Mouse (Mus musculus): Measurements from ENCODE around the gene Npr2. TPM values are rescaled to one million over a fixed set of nuclear protein-coding genes. Genes with fewer than 3 reads are reported as not detected.

The Npr2 gene
- total and polyA plus RNA-seq, 3 experiments: 0.38 to 0.49 TPM; not detected in 1

GRCm38 (mm10) chr4:43666412-43666811 lies 34.7 kb downstream of the Npr2 start:
- in situ Hi-C loops (cut with MboI; ENCODE audit: low pct_ligation_motif_present, low pct_unique_long_range_greater_than_20kb, low sequenced_read_pairs): no loop called here
- Histone ChIP-seq H3K9ac (ENCODE audit: insufficient read depth, low read depth) (no peak overlapping the region), H3K9me3 (replicated peaks; ENCODE audit: low read length) (no peaks in the 10 kb centered on the region), H3K36me3 (replicated peaks in 1 of 2; ENCODE audit: control insufficient read depth in 1 of 2, insufficient read depth in 1 of 2, low read length in 1 of 2) (no peaks in the 10 kb centered on the region), H3K27ac (ENCODE audit: insufficient read depth, low read depth) (no peak overlapping the region), H3K79me2 (replicated peaks; ENCODE audit: control insufficient read depth, extremely low read depth, insufficient read depth, poor library complexity, severe bottlenecking) (no peaks in the 10 kb centered on the region), H3K4me2 (ENCODE audit: insufficient read depth, low read depth, poor library complexity, severe bottlenecking) (no peak overlapping the region), H3K27me3 (replicated peaks) (peaks cover 92% of the 10 kb centered on the region), H3K4me3 (replicated peaks in 1 of 3; ENCODE audit: low read depth in 2 of 3, low read length in 2 of 3, poor library complexity in 1 of 3) (no peak overlapping the region), H3K4me1 (ENCODE audit: control insufficient read depth in 1 of 2, insufficient read depth in 2 of 2) (peaks cover 0 to 10% of the 10 kb centered on the region in 2 experiments; a peak in 3 of 4 replicates)
- no peak for TF ChIP-seq SIN3A (IDR thresholded peaks at IDR 0.05; ENCODE audit: low read length)
- TF ChIP-seq MEF2A (IDR thresholded peaks at IDR 0.05; ENCODE audit: borderline replicate concordance, low read depth, low read length): no peak
- peak; percentile 74 for TF ChIP-seq SMC3 (IDR thresholded peaks at IDR 0.05; ENCODE audit: low read depth, low read length)
- TF ChIP-seq ZC3H11A (IDR thresholded peaks at IDR 0.05; ENCODE audit: low read depth, low read length): no peak
- no peak for TF ChIP-seq ZKSCAN1 (IDR thresholded peaks at IDR 0.05; ENCODE audit: borderline replicate concordance, low read depth, low read length)
- peak; percentile 53 to 67 for TF ChIP-seq CTCF (conservative IDR thresholded peaks at IDR 0.05 in 1 of 2, IDR thresholded peaks at IDR 0.05 in 1 of 2; ENCODE audit: low read depth in 2 of 2, low read length in 2 of 2)
- TF ChIP-seq RAD21 (IDR thresholded peaks at IDR 0.05; ENCODE audit: low read depth, low read length): peak; percentile 48
- no peak for DNase-seq (ENCODE audit: extremely low read depth)
- dilution Hi-C loops (cut with MboI; ENCODE audit: extremely low pct_ligation_motif_present, extremely low pct_unique_long_range_greater_than_20kb, low sequenced_read_pairs): no loop called here

- peak within 1 kb of the TSS; percentile 82 for H3K4me2 ChIP-seq (ENCODE audit: insufficient read depth, low read depth, poor library complexity, severe bottlenecking)
- H3K4me1 ChIP-seq (ENCODE audit: control insufficient read depth in 1 of 2, insufficient read depth in 2 of 2): peaks cover 0 to 10% of the 10 kb centered on the region in 2 experiments; a peak in 3 of 4 replicates
- H3K4me3 ChIP-seq (replicated peaks in 1 of 3; ENCODE audit: low read depth in 2 of 3, low read length in 2 of 3, poor library complexity in 1 of 3): peak within 1 kb of the TSS; percentile 37 to 59 (median 54)
- peak within 1 kb of the TSS; percentile 67 for H3K9ac ChIP-seq (ENCODE audit: insufficient read depth, low read depth)
- DNase-seq (ENCODE audit: extremely low read depth): peak; percentile 72
- no peaks in the 10 kb centered on the region for H3K9me3 ChIP-seq (replicated peaks; ENCODE audit: low read length)
- H3K27ac ChIP-seq (ENCODE audit: insufficient read depth, low read depth): no peak within 1 kb of the TSS
- dilution Hi-C loops (cut with MboI; ENCODE audit: extremely low pct_ligation_motif_present, extremely low pct_unique_long_range_greater_than_20kb, low sequenced_read_pairs): no loop called here
- no peaks in the 10 kb centered on the region for H3K79me2 ChIP-seq (replicated peaks; ENCODE audit: control insufficient read depth, extremely low read depth, insufficient read depth, poor library complexity, severe bottlenecking)
- peaks cover 87% of the 10 kb centered on the region for H3K27me3 ChIP-seq (replicated peaks)
- TF ChIP-seq MYC (IDR thresholded peaks at IDR 0.05; ENCODE audit: low read depth, low read length) (no peak), ZC3H11A (IDR thresholded peaks at IDR 0.05; ENCODE audit: low read depth, low read length) (no peak), HCFC1 (IDR thresholded peaks at IDR 0.05; ENCODE audit: low read depth, low read length) (no peak), CHD1 (IDR thresholded peaks at IDR 0.05; ENCODE audit: low read depth, low read length) (no peak), ZMIZ1 (IDR thresholded peaks at IDR 0.05; ENCODE audit: low read depth, low read length) (peak; percentile 72; the same call in 1 of the 2 replicates), ETS1 (conservative IDR thresholded peaks at IDR 0.05; ENCODE audit: low read depth, low read length) (no peak), PAX5 (IDR thresholded peaks at IDR 0.05; ENCODE audit: low read length) (no peak), POLR2AphosphoS2 (IDR thresholded peaks at IDR 0.05; ENCODE audit: low read depth, low read length) (no peak), SMC3 (IDR thresholded peaks at IDR 0.05; ENCODE audit: low read depth, low read length) (no peak), POLR2A (IDR thresholded peaks at IDR 0.05; ENCODE audit: low read depth, low read length) (peak; percentile 60), ELF1 (IDR thresholded peaks at IDR 0.05; ENCODE audit: low read depth, low read length) (no peak; the same call in 1 of the 2 replicates), JUN (IDR thresholded peaks at IDR 0.05; ENCODE audit: insufficient read depth, low read depth, low read length) (no peak), MAZ (IDR thresholded peaks at IDR 0.05; ENCODE audit: low read depth, low read length) (no peak), USF1 (IDR thresholded peaks at IDR 0.05; ENCODE audit: low read depth, low read length) (no peak), RAD21 (IDR thresholded peaks at IDR 0.05; ENCODE audit: low read depth, low read length) (no peak), SIN3A (IDR thresholded peaks at IDR 0.05; ENCODE audit: low read length) (no peak), ZKSCAN1 (IDR thresholded peaks at IDR 0.05; ENCODE audit: borderline replicate concordance, low read depth, low read length) (no peak), MEF2A (IDR thresholded peaks at IDR 0.05; ENCODE audit: borderline replicate concordance, low read depth, low read length) (no peak), BHLHE40 (IDR thresholded peaks at IDR 0.05; ENCODE audit: low read depth, low read length) (peak; percentile 20; the same call in 1 of the 2 replicates), MAX (IDR thresholded peaks at IDR 0.05; ENCODE audit: low read length) (no peak), TBP (conservative IDR thresholded peaks at IDR 0.05; ENCODE audit: low read depth, low read length) (no peak), EP300 (IDR thresholded peaks at IDR 0.05; ENCODE audit: low read length) (no peak), NRF1 (IDR thresholded peaks at IDR 0.05; ENCODE audit: low read depth, low read length) (peak; percentile 44; the same call in 1 of the 2 replicates), USF2 (conservative IDR thresholded peaks at IDR 0.05; ENCODE audit: low read depth, low read length) (no peak), JUND (conservative IDR thresholded peaks at IDR 0.05; ENCODE audit: low read depth, low read length) (no peak), NELFE (IDR thresholded peaks at IDR 0.05; ENCODE audit: low read depth, low read length) (0 out of 2 replicates have a peak, but pooled peaks have one; percentile 17), MAFK (IDR thresholded peaks at IDR 0.05; ENCODE audit: insufficient replicate concordance, low read length) (no peak), TCF12 (IDR thresholded peaks at IDR 0.05; ENCODE audit: low read depth, low read length) (0 out of 2 replicates have a peak, but pooled peaks have one; percentile 21), RCOR1 (conservative IDR thresholded peaks at IDR 0.05; ENCODE audit: low read depth, low read length) (no peak)
- in situ Hi-C loops (cut with MboI; ENCODE audit: low pct_ligation_motif_present, low pct_unique_long_range_greater_than_20kb, low sequenced_read_pairs): no loop called here
- no peaks in the 10 kb centered on the region for H3K36me3 ChIP-seq (replicated peaks in 1 of 2; ENCODE audit: control insufficient read depth in 1 of 2, insufficient read depth in 1 of 2, low read length in 1 of 2)
Measured at GRCm38 (mm10) chr4:43668782-43669427, 37.2 kb downstream of the Npr2 start, which contains the start of the genes Tmem8b and Fam221b. Tmem8b (plus strand) TSS chr4:43668971. Fam221b (minus strand) TSS chr4:43669145.

Measured in CH12.LX (cell line).